Mouse (Mus musculus) liver, postnatal 0 days (tissue): ENCODE results near the gene Hacl1. TPM values are rescaled to one million over a fixed set of nuclear protein-coding genes. Genes with fewer than 3 reads are reported as not detected.

Experiments
- ATAC-seq: fragments of 200-750 bp; cut with Nextera tagmentation; 2 replicates; pipeline ENCODE4 v1.8.0; 2017; ENCODE audit warnings: mild to moderate bottlenecking, moderate library complexity
- DNase-seq: peaks from one replicate; pipeline ENCODE4 v3.0.0-alpha.2; 2016
- H3K27ac ChIP-seq: fragments of 300-500 bp; sonication (generic); 2 replicates; pipeline ENCODE4 v1.5.1; 2014; ENCODE audit warnings: antibody characterized with exemption, moderate library complexity, mild to moderate bottlenecking, low read depth
- H3K27me3 ChIP-seq: fragments of 300-500 bp; sonication (generic); 2 replicates; pipeline ENCODE4 v1.6.1; 2014; ENCODE audit warnings: low read length, control low read depth, mixed read lengths; ENCODE audit not compliant: insufficient read depth
- H3K36me3 ChIP-seq: fragments of 300-500 bp; sonication (generic); replicated peaks from 2 replicates; pipeline ENCODE4 v1.6.1; 2014; ENCODE audit warnings: mild to moderate bottlenecking, control low read depth, low read length, moderate library complexity, mixed read lengths; ENCODE audit not compliant: insufficient read depth
- H3K4me1 ChIP-seq: fragments of 300-500 bp; sonication (generic); 2 replicates; pipeline ENCODE4 v1.6.1; 2014; ENCODE audit warnings: antibody characterized with exemption, mild to moderate bottlenecking, control low read depth; ENCODE audit not compliant: insufficient read depth
- H3K4me2 ChIP-seq: fragments of 300-500 bp; sonication (generic); 2 replicates; pipeline ENCODE4 v1.6.1; 2014; ENCODE audit warnings: low read depth, mild to moderate bottlenecking, low read length, moderate library complexity, mixed read lengths
- H3K4me3 ChIP-seq: fragments of 300-500 bp; sonication (generic); 2 replicates; pipeline ENCODE4 v1.5.1; 2014; ENCODE audit warnings: low read depth, low read length
- H3K9ac ChIP-seq: fragments of 300-500 bp; sonication (generic); replicated peaks from 2 replicates; pipeline ENCODE4 v1.6.1; 2014; ENCODE audit warnings: mild to moderate bottlenecking, moderate library complexity
- H3K9me3 ChIP-seq: fragments of 300-500 bp; sonication (generic); 2 replicates; pipeline ENCODE4 v1.6.1; 2016; ENCODE audit warnings: mild to moderate bottlenecking, control low read depth, low read length, mixed read lengths
- CTCF ChIP-seq: sonication (generic); IDR thresholded peaks from 2 replicates; pipeline ENCODE4 v1.5.1; 2016; ENCODE audit warnings: antibody characterized with exemption, low read depth
- EP300 ChIP-seq: IDR thresholded peaks from 2 replicates; pipeline ENCODE4 v1.6.1; 2016; ENCODE audit warnings: antibody characterized with exemption, low read depth, mild to moderate bottlenecking
- WGBS: fragments of 180-500 bp; shearing (Covaris S2); extraction: QIAGEN DNeasy Blood & Tissue Kit; methylation state at CpG from one replicate; pipeline ENCODE4 v1.1.7; 2014; ENCODE audit not compliant: insufficient replicate concordance; 5-methylcytosine and 5-hydroxymethylcytosine counted together
- polyA plus RNA-seq: library from polyadenylated mRNA; unstranded; fragments of >200 nt; fragmentation: Nextera tagmentation; extraction: Ambion mirVana; gene quantifications from 2 replicates; pipeline ENCODE4 v1.2.1, GENCODE M21; 2015

Gene Hacl1
- polyA plus RNA-seq, 1 experiment from 2014 or later = 310 TPM

DNA sequence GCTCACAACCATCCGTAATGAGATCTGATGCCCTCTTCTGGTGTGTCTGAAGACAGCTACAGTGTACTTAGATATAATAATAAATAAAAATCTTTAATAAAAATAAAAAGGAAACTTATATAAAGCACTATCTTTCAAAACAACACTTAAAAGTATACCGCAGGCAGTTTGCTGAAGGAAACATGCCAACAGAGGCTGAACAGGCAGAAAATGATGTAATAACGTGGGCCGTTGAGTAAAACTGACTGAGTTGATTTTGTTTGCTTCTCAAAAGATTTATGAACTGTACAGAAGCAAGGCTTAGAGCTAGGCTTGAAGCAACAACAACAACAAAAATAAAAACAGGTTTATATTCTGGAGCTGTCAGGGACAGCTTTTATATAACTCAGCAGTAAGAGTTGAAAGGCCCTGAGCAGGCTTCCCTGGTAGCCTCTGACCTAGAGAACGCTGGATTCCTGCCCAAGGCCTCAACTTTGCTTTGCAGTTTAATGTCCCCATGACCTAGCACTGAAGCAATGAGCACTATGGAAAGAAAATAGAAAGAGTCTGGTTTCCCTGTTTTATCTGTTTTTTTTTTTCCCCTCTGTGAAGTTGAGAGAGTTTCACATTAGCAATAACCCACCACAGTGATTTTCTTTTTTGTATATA is 3.2 kb upstream of the Hacl1 start:
- Histone ChIP-seq H3K27ac (peak overlapping the region; percentile 85), H3K27me3 (no peaks in the 10 kb centered on the region), H3K4me2 (no peak overlapping the region), H3K9ac (no peak overlapping the region), H3K9me3 (no peaks in the 10 kb centered on the region), H3K36me3 (no peaks in the 10 kb centered on the region), H3K4me1 (peaks cover 25% of the 10 kb centered on the region), H3K4me3 (no peak overlapping the region)
- peak; percentile 66 for DNase-seq
- no peak for ATAC-seq
- no peak for TF ChIP-seq CTCF
- TF ChIP-seq EP300 = no peak
- 69% methylated on average over 4 of the region's 5 CpGs for WGBS

DNA sequence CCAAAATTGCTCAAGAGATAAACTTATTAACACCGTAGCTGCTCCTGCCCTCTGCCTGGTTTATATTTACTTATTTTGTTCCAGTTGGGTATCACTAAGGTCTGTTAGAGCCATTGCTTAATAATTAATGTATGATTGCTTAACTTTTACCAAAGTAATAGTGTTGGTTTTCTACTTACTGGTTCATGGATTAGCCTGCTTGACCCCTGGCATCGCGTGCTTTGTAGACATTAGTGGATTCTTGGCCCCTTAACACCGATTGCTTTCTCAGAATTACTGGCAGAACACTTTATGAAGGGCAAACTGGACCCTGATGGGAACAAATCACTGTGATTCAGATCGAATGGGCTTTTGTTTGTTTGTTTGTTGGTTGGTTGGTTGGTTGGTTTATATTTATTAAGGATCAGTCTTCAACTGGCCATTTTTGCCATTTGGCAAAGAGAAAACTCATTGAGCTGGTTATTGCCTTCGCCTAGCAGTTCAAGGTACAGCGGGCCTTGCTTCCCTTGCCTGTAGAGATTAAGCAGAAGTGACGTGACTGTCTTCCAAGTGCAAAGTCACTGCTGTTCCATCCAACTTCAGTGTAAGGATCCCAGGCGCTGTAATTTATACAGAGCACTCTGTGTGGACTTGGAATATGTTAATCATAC is 545 bp upstream of the Hacl1 start:
- DNase-seq = peak; percentile 40
- Histone ChIP-seq H3K4me2 (peak overlapping the region; percentile 98), H3K9me3 (no peaks in the 10 kb centered on the region), H3K27me3 (no peaks in the 10 kb centered on the region), H3K4me1 (peaks cover 21% of the 10 kb centered on the region), H3K4me3 (peak overlapping the region; percentile 88), H3K36me3 (no peaks in the 10 kb centered on the region), H3K27ac (peak overlapping the region; percentile 96), H3K9ac (peak overlapping the region; percentile 94)
- no peak for TF ChIP-seq CTCF
- TF ChIP-seq EP300 = peak; percentile 80
- WGBS = 47% methylated on average over 9 of the region's 9 CpGs
- ATAC-seq = peak; percentile 57

DNA sequence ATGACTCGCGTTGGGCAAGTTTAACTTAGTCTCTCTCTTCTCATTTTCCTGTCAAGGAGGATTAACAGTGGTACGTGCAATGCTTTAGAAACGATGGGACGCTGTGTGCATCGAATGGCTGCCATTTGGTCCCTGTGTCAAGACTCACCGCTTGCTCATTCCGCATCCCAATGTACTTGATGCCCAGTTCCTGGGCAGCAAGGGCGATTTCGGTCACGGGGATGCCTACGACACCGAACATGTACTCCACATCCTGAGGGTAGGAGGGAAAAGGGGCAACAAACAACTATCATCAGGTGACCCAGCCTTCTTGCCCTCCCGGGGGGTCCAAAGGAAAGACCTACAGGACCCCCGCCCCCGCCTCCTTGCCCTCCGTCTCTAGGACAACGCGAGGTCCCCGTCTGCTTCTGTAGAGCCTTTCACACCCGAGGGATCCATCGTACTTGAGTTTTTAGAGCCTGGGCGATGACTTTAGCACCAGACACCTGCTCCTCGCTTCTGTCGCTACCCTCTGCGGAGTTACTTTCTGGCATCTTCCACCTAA is 668 bp downstream of the Hacl1 start, which contains the start of gene Gm49387:
TSS of gene Gm49387 (minus strand) at position 533 of the 544 bp plus-strand sequence.
- H3K9me3 ChIP-seq = no peaks in the 10 kb centered on the region
- ATAC-seq (0 out of 2 replicates have a peak, but pooled peaks have one; percentile 0), DNase-seq (no peak)
- peak within 1 kb of the TSS; percentile 96 for H3K27ac ChIP-seq
- TF ChIP-seq CTCF (no peak), EP300 (no peak)
- H3K4me2 ChIP-seq = peak within 1 kb of the TSS; percentile 98
- H3K4me3 ChIP-seq = peak within 1 kb of the TSS; percentile 88
- peaks cover 21% of the 10 kb centered on the region for H3K4me1 ChIP-seq
- no peaks in the 10 kb centered on the region for H3K27me3 ChIP-seq
- H3K36me3 ChIP-seq = no peaks in the 10 kb centered on the region
- H3K9ac ChIP-seq = peak within 1 kb of the TSS; percentile 94
- WGBS = 2% methylated on average over 26 of the region's 26 CpGs

DNA sequence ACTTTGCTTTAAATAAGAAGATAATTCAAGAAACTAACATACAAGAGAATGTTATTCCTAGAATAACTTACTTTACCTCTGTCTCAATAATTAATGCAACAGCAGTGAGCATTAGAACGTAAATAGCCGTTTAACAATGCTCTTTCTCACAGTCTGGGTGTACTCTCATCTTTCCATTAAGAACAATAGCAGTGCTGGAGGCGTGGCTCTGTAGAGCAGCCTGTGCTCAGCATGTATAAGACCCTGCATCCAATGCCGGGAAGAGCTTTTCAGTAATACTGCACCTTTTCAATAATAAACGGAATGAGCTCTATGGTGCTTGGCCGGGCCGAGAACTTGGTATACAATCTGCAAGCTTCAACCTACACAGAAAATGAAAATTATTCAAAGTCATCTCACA is 10.4 kb downstream of the Hacl1 start:
- no peak overlapping the region for H3K27ac ChIP-seq
- no peaks in the 10 kb centered on the region for H3K4me1 ChIP-seq
- DNase-seq (no peak), ATAC-seq (no peak)
- H3K9me3 ChIP-seq = no peaks in the 10 kb centered on the region
- no peak overlapping the region for H3K9ac ChIP-seq
- WGBS = 88% methylated on average over 7 of the region's 7 CpGs
- H3K27me3 ChIP-seq = no peaks in the 10 kb centered on the region
- no peak overlapping the region for H3K4me3 ChIP-seq
- H3K4me2 ChIP-seq = no peak overlapping the region
- H3K36me3 ChIP-seq = peaks cover 25% of the 10 kb centered on the region
- TF ChIP-seq CTCF (no peak), EP300 (no peak)

DNA sequence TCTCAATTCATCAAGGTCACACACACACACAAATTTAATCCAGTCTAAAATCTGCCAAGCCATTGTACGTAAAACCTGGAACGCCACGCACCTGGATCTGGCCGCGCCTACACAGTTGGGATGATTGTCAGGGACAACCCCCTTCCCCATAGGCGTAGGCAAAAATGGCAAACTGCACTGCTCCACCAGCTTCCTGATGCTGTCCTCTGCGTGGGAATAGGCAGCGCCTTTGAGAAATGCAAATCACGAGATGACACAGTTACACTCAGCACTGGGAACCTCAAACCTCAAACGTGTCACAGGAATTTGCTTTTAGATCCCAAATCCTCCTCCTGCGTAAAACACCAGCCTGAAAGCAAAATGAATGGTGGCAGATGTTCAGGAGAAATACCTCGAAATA is 18.3 kb downstream of the Hacl1 start:
- peaks cover 33% of the 10 kb centered on the region for H3K36me3 ChIP-seq
- 83% methylated on average over 12 of the region's 12 CpGs for WGBS
- H3K9me3 ChIP-seq = no peaks in the 10 kb centered on the region
- H3K4me1 ChIP-seq = no peaks in the 10 kb centered on the region
- DNase-seq (no peak), ATAC-seq (no peak)
- TF ChIP-seq EP300 (no peak), CTCF (no peak)
- no peak overlapping the region for H3K4me3 ChIP-seq
- no peak overlapping the region for H3K9ac ChIP-seq
- no peak overlapping the region for H3K27ac ChIP-seq
- H3K27me3 ChIP-seq = no peaks in the 10 kb centered on the region
- H3K4me2 ChIP-seq = no peak overlapping the region

DNA sequence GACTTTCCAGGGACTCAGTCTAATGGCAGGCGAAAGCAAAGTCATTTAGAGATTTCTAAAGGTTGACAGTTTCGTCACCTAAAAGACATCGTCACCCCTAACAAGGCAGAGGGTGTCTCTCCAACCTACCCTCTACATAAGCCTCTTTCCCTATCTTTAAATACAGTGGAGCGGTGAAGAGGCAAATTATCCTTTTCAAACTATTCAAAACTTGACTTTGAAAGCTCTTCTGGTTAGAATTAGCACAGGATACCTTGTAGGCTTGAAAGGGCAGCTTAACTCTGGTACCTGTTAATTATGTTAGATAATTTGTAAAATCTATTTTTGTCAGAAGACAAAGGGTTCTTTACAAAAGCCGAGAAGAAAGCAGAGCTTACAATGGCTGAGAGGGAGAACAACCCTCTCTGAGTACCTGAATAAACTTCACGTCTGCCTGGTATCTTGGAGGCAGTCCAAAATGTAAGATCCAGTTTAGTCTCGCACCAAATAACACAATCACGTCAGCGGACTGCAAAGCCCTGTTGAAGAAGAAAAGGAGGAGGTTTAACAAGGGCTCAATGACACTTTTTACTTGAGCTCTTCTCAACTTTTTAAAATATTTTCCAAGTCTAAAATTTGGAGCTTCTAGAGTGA is 20.4 kb downstream of the Hacl1 start:
- Histone ChIP-seq H3K36me3 (peaks cover 40% of the 10 kb centered on the region), H3K27me3 (no peaks in the 10 kb centered on the region), H3K4me2 (no peak overlapping the region), H3K9me3 (no peaks in the 10 kb centered on the region), H3K4me1 (no peaks in the 10 kb centered on the region), H3K27ac (no peak overlapping the region), H3K4me3 (no peak overlapping the region), H3K9ac (no peak overlapping the region)
- TF ChIP-seq CTCF (no peak), EP300 (no peak)
- no peak for DNase-seq
- WGBS = 81% methylated on average over 9 of the region's 9 CpGs
- no peak for ATAC-seq
